Mouse (Mus musculus) lung, adult 2 months (tissue): ENCODE measurements at regions not wholly inside any gene's neighbourhood (a gene's known extent, or its start where the extent isn't known, plus 50 kb on each side); places are given as distances from the start of the nearest gene placed in this dataset.

Source experiments
- DNase-seq: peaks from one replicate; pipeline ENCODE4 v3.0.0; 2022
- H3K4me1 ChIP-seq: fragments of 200-500 bp; 2 replicates; pipeline ENCODE4 v1.6.1; 2011; ENCODE audit warnings: low read length; ENCODE audit not compliant: control insufficient read depth, insufficient read depth
- H3K4me3 ChIP-seq: fragments of 200-500 bp; replicated peaks from 2 replicates; pipeline ENCODE3; 2011; ENCODE audit warnings: low read depth, mild to moderate bottlenecking, control low read depth, low read length; ENCODE audit errors: extremely low read depth
- CTCF ChIP-seq: fragments of 200-500 bp; IDR thresholded peaks from 2 replicates; pipeline ENCODE4 v1.5.1; 2011; ENCODE audit warnings: mild to moderate bottlenecking, low read length, control low read depth; ENCODE audit not compliant: insufficient read depth
- POLR2A ChIP-seq: fragments of 200-500 bp; IDR thresholded peaks from 2 replicates; pipeline ENCODE4 v1.6.1; 2011; ENCODE audit warnings: low read depth, mild to moderate bottlenecking, control low read depth, low read length, borderline replicate concordance; ENCODE audit errors: extremely low read depth
- WGBS: fragments of 180-500 bp; shearing (Covaris S2); methylation state at CpG from one replicate; pipeline ENCODE4 v1.1.7; 2018; 5-methylcytosine and 5-hydroxymethylcytosine counted together

- TF ChIP-seq CTCF (no peak), POLR2A (no peak)
- no peaks in the 10 kb centered on the region for H3K4me1 ChIP-seq
- no peak for DNase-seq
- 69% methylated on average over 6 of the region's 6 CpGs for WGBS
- no peak overlapping the region for H3K4me3 ChIP-seq
Observed at GRCm38 (mm10) chr9:53045788-53046187, 202.1 kb downstream of the Ddx10 start.

- Histone ChIP-seq H3K4me3 (no peak overlapping the region), H3K4me1 (no peaks in the 10 kb centered on the region)
- WGBS, result 75% methylated on average over 4 of the region's 4 CpGs
- no peak for TF ChIP-seq POLR2A
- no peak for TF ChIP-seq CTCF
- DNase-seq, result no peak
Observed at GRCm38 (mm10) chr9:53033797-53034196, 214.1 kb downstream of the Ddx10 start.

- H3K4me3 ChIP-seq, result no peak overlapping the region
- DNase-seq, result no peak
- no peak for TF ChIP-seq CTCF
- TF ChIP-seq POLR2A, result no peak
- 74% methylated on average over 4 of the region's 4 CpGs for WGBS
- no peaks in the 10 kb centered on the region for H3K4me1 ChIP-seq
Observed at GRCm38 (mm10) chr9:53022096-53022495, 225.8 kb downstream of the Ddx10 start.

- 80% methylated on average over 9 of the region's 9 CpGs for WGBS
- H3K4me3 ChIP-seq, result no peak overlapping the region
- DNase-seq, result no peak
- TF ChIP-seq CTCF (no peak), POLR2A (no peak)
- H3K4me1 ChIP-seq, result no peaks in the 10 kb centered on the region
Observed at GRCm38 (mm10) chr9:53010741-53011140, 237.1 kb downstream of the Ddx10 start.

- Histone ChIP-seq H3K4me3 (no peak overlapping the region), H3K4me1 (no peaks in the 10 kb centered on the region)
- no peak for DNase-seq
- WGBS, result 84% methylated on average over 10 of the region's 10 CpGs
- TF ChIP-seq CTCF, result no peak
- TF ChIP-seq POLR2A, result no peak
Observed at GRCm38 (mm10) chr9:53007395-53007794, 240.5 kb downstream of the Ddx10 start.

GRCm38 (mm10) chr9:53006085-53006484 lies 241.8 kb downstream of the Ddx10 start:
- DNase-seq, result no peak
- no peak overlapping the region for H3K4me3 ChIP-seq
- WGBS, result 80% methylated on average over 1 of the region's 1 CpGs

GRCm38 (mm10) chr9:53004253-53004978 lies 243.4 kb downstream of the Ddx10 start:
- WGBS, result 58% methylated on average over 3 of the region's 3 CpGs
- H3K4me3 ChIP-seq, result no peak overlapping the region
- TF ChIP-seq CTCF (no peak), POLR2A (no peak)
- DNase-seq, result no peak
- no peaks in the 10 kb centered on the region for H3K4me1 ChIP-seq

More at GRCm38 (mm10) chr9:53006085-53006484, 241.8 kb downstream of the Ddx10 start:
- no peak for TF ChIP-seq CTCF
- no peaks in the 10 kb centered on the region for H3K4me1 ChIP-seq

GRCm38 (mm10) chr9:52976041-52976440 lies 271.8 kb downstream of the Ddx10 start:
- no peak for DNase-seq
- no peak overlapping the region for H3K4me3 ChIP-seq
- no peak for TF ChIP-seq CTCF
- H3K4me1 ChIP-seq, result no peaks in the 10 kb centered on the region
- 70% methylated on average over 1 of the region's 1 CpGs for WGBS

GRCm38 (mm10) chr9:52965631-52966030 lies 282.2 kb downstream of the Ddx10 start:
- no peaks in the 10 kb centered on the region for H3K4me1 ChIP-seq
- H3K4me3 ChIP-seq, result no peak overlapping the region
- DNase-seq, result no peak
- no peak for TF ChIP-seq CTCF
- no peak for TF ChIP-seq POLR2A
- 86% methylated on average over 4 of the region's 4 CpGs for WGBS

- Histone ChIP-seq H3K4me3 (no peak overlapping the region), H3K4me1 (no peaks in the 10 kb centered on the region)
- 81% methylated on average over 6 of the region's 6 CpGs for WGBS
- no peak for TF ChIP-seq CTCF
- DNase-seq, result no peak
Observed at GRCm38 (mm10) chr9:52959668-52960067, 280.1 kb upstream of the AI593442 start.

- no peak for DNase-seq
- H3K4me1 ChIP-seq, result no peaks in the 10 kb centered on the region
- H3K4me3 ChIP-seq, result no peak overlapping the region
- WGBS, result 62% methylated on average over 1 of the region's 1 CpGs
- TF ChIP-seq POLR2A (no peak), CTCF (no peak)
Observed at GRCm38 (mm10) chr9:52957245-52957644, 277.7 kb upstream of the AI593442 start.
